Mouse (Mus musculus) embryonic fibroblast, embryonic 13.5 days (primary cell): ENCODE data around the gene Ddx23.
A peak's percentile ranks its signal among the peaks of the same experiment; 100 is the strongest.

Source experiments
- CTCF ChIP-seq: IDR thresholded peaks from 2 replicates; pipeline ENCODE4 v1.5.1; 2011; ENCODE audit warnings: mild to moderate bottlenecking, control low read depth, low read length, moderate library complexity, borderline replicate concordance; ENCODE audit not compliant: insufficient read depth
- POLR2A ChIP-seq: IDR thresholded peaks from 2 replicates; pipeline ENCODE4 v1.6.1; 2011; ENCODE audit warnings: low read depth, mild to moderate bottlenecking, control low read depth, low read length, moderate library complexity

- TF ChIP-seq CTCF (0 out of 2 replicates have a peak, but pooled peaks have one; percentile 8), POLR2A (no peak)
These were observed 45.5 kb downstream of the Ddx23 start for GRCm38 (mm10) chr15:98617176-98617537.
